Mouse (Mus musculus): ENCODE measurements at regions not wholly inside any gene's neighbourhood (a gene's known extent, or its start where the extent isn't known, plus 50 kb on each side); places are given as distances from the start of the nearest gene placed in this dataset.

- Histone ChIP-seq H3K27me3 (ENCODE audit: control insufficient read depth, insufficient read depth, insufficient read length) (no peaks in the 10 kb centered on the region), H3K36me3 (ENCODE audit: control insufficient read depth, insufficient read depth) (no peaks in the 10 kb centered on the region), H3ac (ENCODE audit: control insufficient read depth, insufficient read length) (no peak overlapping the region), H3K4me3 (no peak overlapping the region), H3K4me2 (ENCODE audit: low read depth) (no peak overlapping the region), H3K79me2 (ENCODE audit: control insufficient read depth, insufficient read depth) (no peaks in the 10 kb centered on the region)
- TF ChIP-seq MAX (IDR thresholded peaks at IDR 0.05; ENCODE audit: low read depth): no peak
- TF ChIP-seq USF1 (IDR thresholded peaks at IDR 0.05; ENCODE audit: low read depth): no peak
- no peak for TF ChIP-seq MYOD1 (IDR thresholded peaks at IDR 0.05; ENCODE audit: control insufficient read depth in 1 of 3, insufficient read length in 2 of 3, low read depth in 2 of 3)
- TF ChIP-seq POLR2A (IDR thresholded peaks at IDR 0.05; ENCODE audit: insufficient read length, low read depth): no peak
- TF ChIP-seq REST (IDR thresholded peaks at IDR 0.05; ENCODE audit: insufficient read depth, insufficient read length): no peak
- no peak for TF ChIP-seq E2F4 (IDR thresholded peaks at IDR 0.05; ENCODE audit: insufficient read depth)
- TF ChIP-seq MYOG (IDR thresholded peaks at IDR 0.05; ENCODE audit: control insufficient read depth in 1 of 3, insufficient read depth in 1 of 3, insufficient read length in 2 of 3, low read depth in 2 of 3): no peak
- TF ChIP-seq TCF12 (IDR thresholded peaks at IDR 0.05; ENCODE audit: insufficient read depth, poor library complexity, severe bottlenecking): no peak
These were observed 350.3 kb upstream of the Chrm3 start for GRCm38 (mm10) chr13:10710909-10711308.

GRCm38 (mm10) chr13:10697146-10697545 is 336.5 kb upstream of the Chrm3 start:
- Histone ChIP-seq H3ac (ENCODE audit: control insufficient read depth, insufficient read length) (no peak overlapping the region), H3K79me2 (ENCODE audit: control insufficient read depth, insufficient read depth) (no peaks in the 10 kb centered on the region), H3K36me3 (ENCODE audit: control insufficient read depth, insufficient read depth) (no peaks in the 10 kb centered on the region), H3K4me2 (ENCODE audit: low read depth) (no peak overlapping the region), H3K27me3 (ENCODE audit: control insufficient read depth, insufficient read depth, insufficient read length) (no peaks in the 10 kb centered on the region), H3K4me3 (no peak overlapping the region)
- TF ChIP-seq E2F4 (IDR thresholded peaks at IDR 0.05; ENCODE audit: insufficient read depth) (no peak), POLR2A (IDR thresholded peaks at IDR 0.05; ENCODE audit: insufficient read length, low read depth) (no peak), CEBPB (IDR thresholded peaks at IDR 0.05; ENCODE audit: insufficient read depth, poor library complexity, severe bottlenecking) (no peak)

- TF ChIP-seq REST (IDR thresholded peaks at IDR 0.05; ENCODE audit: insufficient read depth, insufficient read length): no peak
- TF ChIP-seq TCF3 (IDR thresholded peaks at IDR 0.05; ENCODE audit: insufficient read length, low read depth): no peak
- TF ChIP-seq E2F4 (IDR thresholded peaks at IDR 0.05; ENCODE audit: insufficient read depth): no peak
- Histone ChIP-seq H3K79me2 (ENCODE audit: control insufficient read depth, insufficient read depth) (no peaks in the 10 kb centered on the region), H3K36me3 (ENCODE audit: control insufficient read depth, insufficient read depth) (no peaks in the 10 kb centered on the region), H3ac (ENCODE audit: control insufficient read depth, insufficient read length) (no peak overlapping the region), H3K4me3 (no peak overlapping the region), H3K27me3 (ENCODE audit: control insufficient read depth, insufficient read depth, insufficient read length) (no peaks in the 10 kb centered on the region), H3K4me2 (ENCODE audit: low read depth) (no peak overlapping the region)
These were observed 335.7 kb upstream of the Chrm3 start for GRCm38 (mm10) chr13:10696181-10696977.

- Histone ChIP-seq H3K36me3 (ENCODE audit: control insufficient read depth, insufficient read depth) (no peaks in the 10 kb centered on the region), H3K4me2 (ENCODE audit: low read depth) (no peak overlapping the region), H3K79me2 (ENCODE audit: control insufficient read depth, insufficient read depth) (no peaks in the 10 kb centered on the region), H3K4me3 (no peak overlapping the region), H3K27me3 (ENCODE audit: control insufficient read depth, insufficient read depth, insufficient read length) (no peaks in the 10 kb centered on the region), H3ac (ENCODE audit: control insufficient read depth, insufficient read length) (no peak overlapping the region)
- TF ChIP-seq MYOG (IDR thresholded peaks at IDR 0.05; ENCODE audit: control insufficient read depth in 1 of 3, insufficient read depth in 1 of 3, insufficient read length in 2 of 3, low read depth in 2 of 3): no peak
- no peak for TF ChIP-seq POLR2A (IDR thresholded peaks at IDR 0.05; ENCODE audit: insufficient read length, low read depth)
- TF ChIP-seq REST (IDR thresholded peaks at IDR 0.05; ENCODE audit: insufficient read depth, insufficient read length): no peak
- TF ChIP-seq TCF12 (IDR thresholded peaks at IDR 0.05; ENCODE audit: insufficient read depth, poor library complexity, severe bottlenecking): no peak
- TF ChIP-seq SRF (IDR thresholded peaks at IDR 0.05; ENCODE audit: control insufficient read depth, insufficient read length, low read depth): no peak
- TF ChIP-seq TCF3 (IDR thresholded peaks at IDR 0.05; ENCODE audit: insufficient read length, low read depth): no peak
- no peak for TF ChIP-seq MAX (IDR thresholded peaks at IDR 0.05; ENCODE audit: low read depth)
- TF ChIP-seq MYOD1 (IDR thresholded peaks at IDR 0.05; ENCODE audit: control insufficient read depth in 1 of 3, insufficient read length in 2 of 3, low read depth in 2 of 3): no peak
- no peak for TF ChIP-seq USF1 (IDR thresholded peaks at IDR 0.05; ENCODE audit: low read depth)
- no peak for TF ChIP-seq CEBPB (IDR thresholded peaks at IDR 0.05; ENCODE audit: insufficient read depth, poor library complexity, severe bottlenecking)
- no peak for TF ChIP-seq POLR2AphosphoS2 (IDR thresholded peaks at IDR 0.05; ENCODE audit: insufficient read length, low read depth)
- TF ChIP-seq E2F4 (IDR thresholded peaks at IDR 0.05; ENCODE audit: insufficient read depth): no peak
These were observed 330.7 kb upstream of the Chrm3 start for GRCm38 (mm10) chr13:10691307-10691706.

GRCm38 (mm10) chr13:10687379-10687778 is 326.7 kb upstream of the Chrm3 start:
- Histone ChIP-seq H3K27me3 (ENCODE audit: control insufficient read depth, insufficient read depth, insufficient read length) (no peaks in the 10 kb centered on the region), H3K36me3 (ENCODE audit: control insufficient read depth, insufficient read depth) (no peaks in the 10 kb centered on the region), H3K79me2 (ENCODE audit: control insufficient read depth, insufficient read depth) (no peaks in the 10 kb centered on the region), H3K4me3 (no peak overlapping the region), H3ac (ENCODE audit: control insufficient read depth, insufficient read length) (no peak overlapping the region), H3K4me2 (ENCODE audit: low read depth) (no peak overlapping the region)
- no peak for TF ChIP-seq MYOG (IDR thresholded peaks at IDR 0.05; ENCODE audit: control insufficient read depth in 1 of 3, insufficient read depth in 1 of 3, insufficient read length in 2 of 3, low read depth in 2 of 3)
